Mouse (Mus musculus): ENCODE data around the gene Ikzf4. TPM values are rescaled to one million over a fixed set of nuclear protein-coding genes. Genes with fewer than 3 reads are reported as not detected.

Ikzf4 gene
- 2.2 and 3.8 TPM in 2 replicates for polyA plus RNA-seq (2012; rRNA removed)

GRCm38 (mm10) chr10:128645111-128646011 lies at the start of gene Ikzf4:
Gene Ikzf4 (minus strand): TSS chr10:128645991.

DNA sequence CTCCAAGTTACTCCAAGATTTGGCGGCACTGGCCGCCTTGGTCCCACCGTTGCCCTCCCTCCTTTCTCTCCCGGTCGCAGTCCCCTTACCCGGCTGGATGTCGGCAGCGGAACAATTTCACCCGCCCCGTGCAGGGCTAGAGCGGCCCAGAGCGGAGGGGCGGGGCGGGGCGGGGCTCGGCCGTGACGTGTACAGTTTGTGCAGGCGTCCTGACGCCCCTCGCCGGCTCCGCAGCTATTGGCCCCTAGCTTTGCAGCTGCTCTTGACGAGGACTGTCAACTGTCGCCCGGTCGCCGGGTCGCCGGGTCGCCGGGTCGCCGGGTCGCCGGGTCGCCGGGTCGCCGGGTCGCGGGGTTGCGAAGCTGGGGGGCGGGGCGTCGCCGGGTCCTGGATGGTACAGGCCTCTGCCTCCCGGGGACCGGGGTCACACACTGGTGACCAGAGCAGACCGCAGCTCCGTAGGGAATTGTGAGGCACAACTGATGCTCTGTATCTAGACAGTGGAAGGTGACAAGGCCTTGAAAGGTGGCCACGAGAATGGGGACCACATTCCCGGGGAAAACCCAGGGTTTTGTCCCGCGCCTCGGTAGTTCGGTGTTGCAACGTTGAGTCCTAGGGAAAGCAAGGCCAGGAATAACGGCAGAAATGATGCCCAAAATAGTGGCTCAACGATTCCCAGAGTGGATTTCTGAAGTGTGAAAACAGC lies 28.1 kb upstream of the Ikzf4 start, which contains the start of gene Suox:
TSS of gene Suox (minus strand) at position 311 of the 706 bp plus-strand sequence.

GRCm38 (mm10) chr10:128626311-128627310 lies 19.2 kb downstream of the Ikzf4 start, which contains the start of gene Rps26:
Gene Rps26 (minus strand): TSS chr10:128626747.

GRCm38 (mm10) chr10:128589464-128590192 lies 56.2 kb downstream of the Ikzf4 start, which contains the start of gene Erbb3:
Gene Erbb3 (minus strand): TSS chr10:128589652.

Other genes starting within 250 kb of the Ikzf4 start
- 0.21 and 0.40 TPM in 2 replicates for gene Slc39a5, start 244.8 kb downstream of the Ikzf4 start, polyA plus RNA-seq (2012; rRNA removed)
- gene Nabp2, start 234.5 kb downstream of the Ikzf4 start, polyA plus RNA-seq (2012; rRNA removed) = 19.7 and 26.6 TPM in 2 replicates
- 50.0 and 57.7 TPM in 2 replicates for gene Rnf41, start 234.3 kb downstream of the Ikzf4 start, polyA plus RNA-seq (2012; rRNA removed)
- 130 and 148 TPM in 2 replicates for gene Smarcc2, start 186.7 kb downstream of the Ikzf4 start, polyA plus RNA-seq (2012; rRNA removed)
- gene Myl6, start 151.8 kb downstream of the Ikzf4 start, polyA plus RNA-seq (2012; rRNA removed) = 1,000 and 1,018 TPM in 2 replicates
- gene Myl6b, start 147.3 kb downstream of the Ikzf4 start, polyA plus RNA-seq (2012; rRNA removed) = 4.9 and 5.2 TPM in 2 replicates
- 72.6 and 73.1 TPM in 2 replicates for gene Esyt1, start 120.1 kb downstream of the Ikzf4 start, polyA plus RNA-seq (2012; rRNA removed)
- 18.0 and 21.1 TPM in 2 replicates for gene Zc3h10, start 98.2 kb downstream of the Ikzf4 start, polyA plus RNA-seq (2012; rRNA removed)
- 2,417 and 2,489 TPM in 2 replicates for gene Rpl41, start 96.7 kb downstream of the Ikzf4 start, polyA plus RNA-seq (2012; rRNA removed)
- gene Pa2g4, start 80.0 kb downstream of the Ikzf4 start, polyA plus RNA-seq (2012; rRNA removed) = 14.1 and 17.1 TPM in 2 replicates
- gene Erbb3, start 56.3 kb downstream of the Ikzf4 start, polyA plus RNA-seq (2012; rRNA removed) = 6.8 and 6.9 TPM in 2 replicates
- gene Rps26, start 19.2 kb downstream of the Ikzf4 start, polyA plus RNA-seq (2012; rRNA removed) = 1,277 and 1,434 TPM in 2 replicates
- 6.7 and 11.9 TPM in 2 replicates for gene Suox, start 28.1 kb upstream of the Ikzf4 start, polyA plus RNA-seq (2012; rRNA removed)
- gene Rab5b, start 50.3 kb upstream of the Ikzf4 start, polyA plus RNA-seq (2012; rRNA removed) = 68.7 and 73.1 TPM in 2 replicates
- gene Pmel, start 58.2 kb upstream of the Ikzf4 start, polyA plus RNA-seq (2012; rRNA removed) = 1.5 and 1.9 TPM in 2 replicates
- gene Cdk2, start 59.0 kb upstream of the Ikzf4 start, polyA plus RNA-seq (2012; rRNA removed) = 17.5 and 21.4 TPM in 2 replicates
- gene Dgka, start 98.9 kb upstream of the Ikzf4 start, polyA plus RNA-seq (2012; rRNA removed) = 14.3 and 18.2 TPM in 2 replicates
- gene Pym1, start 101.9 kb upstream of the Ikzf4 start, polyA plus RNA-seq (2012; rRNA removed) = 20.8 and 23.0 TPM in 2 replicates
- gene Mmp19, start 144.9 kb upstream of the Ikzf4 start, polyA plus RNA-seq (2012; rRNA removed) = 10.0 and 11.3 TPM in 2 replicates
- 10.4 and 10.8 TPM in 2 replicates for gene Dnajc14, start 158.1 kb upstream of the Ikzf4 start, polyA plus RNA-seq (2012; rRNA removed)
- gene Tmem198b, start 158.4 kb upstream of the Ikzf4 start, polyA plus RNA-seq (2012; rRNA removed) = 34.2 and 35.6 TPM in 2 replicates
- 1.6 and 4.1 TPM in 2 replicates for gene Sarnp, start 171.3 kb upstream of the Ikzf4 start, polyA plus RNA-seq (2012; rRNA removed)
- gene Ormdl2, start 175.7 kb upstream of the Ikzf4 start, polyA plus RNA-seq (2012; rRNA removed) = 30.3 and 44.4 TPM in 2 replicates
- 4.8 and 5.4 TPM in 2 replicates for gene Gdf11, start 245.7 kb upstream of the Ikzf4 start, polyA plus RNA-seq (2012; rRNA removed)